Mouse (Mus musculus) frontal cortex, adult 2 months (tissue): Measurements from ENCODE around the gene Camk2b. TPM values are rescaled to one million over a fixed set of nuclear protein-coding genes. Genes with fewer than 3 reads are reported as not detected.

Experiments used
- DNase-seq, 2 experiments: peaks; one replicate each; pipeline ENCODE4 v3.0.0; 2022; ENCODE audit warnings: low spot score in 1 of 2; ENCODE audit errors: extremely low spot score in 1 of 2
- polyA plus RNA-seq: library from polyadenylated mRNA; depleted of rRNA; stranded (reverse); fragments of >200 nt; gene quantifications from 2 replicates; pipeline ENCODE4 v1.2.3, GENCODE M21; 2012

The Camk2b gene
- polyA plus RNA-seq, 1 experiment, result 594 TPM

DNA sequence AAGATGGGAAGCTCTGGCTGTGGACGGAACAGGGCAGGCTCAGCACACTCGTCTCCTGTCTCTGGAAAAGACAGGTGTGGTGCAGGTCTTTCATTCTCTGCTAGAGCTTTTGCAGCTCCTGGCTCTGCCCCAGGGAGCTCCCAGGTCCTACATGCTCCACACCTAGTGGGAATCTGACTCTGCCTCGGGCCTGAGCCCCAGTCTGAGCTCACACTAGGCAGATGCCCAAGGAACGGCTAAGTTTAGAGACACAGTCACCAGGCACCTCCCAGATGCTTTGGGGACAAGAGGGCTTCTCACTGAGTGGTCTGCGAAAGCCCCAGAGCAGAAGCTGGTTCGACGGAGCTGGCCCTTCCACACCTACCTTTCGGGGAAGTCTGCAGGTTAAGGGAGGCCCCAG is 12.8 kb downstream of the Camk2b start:
- DNase-seq, result no peak

DNA sequence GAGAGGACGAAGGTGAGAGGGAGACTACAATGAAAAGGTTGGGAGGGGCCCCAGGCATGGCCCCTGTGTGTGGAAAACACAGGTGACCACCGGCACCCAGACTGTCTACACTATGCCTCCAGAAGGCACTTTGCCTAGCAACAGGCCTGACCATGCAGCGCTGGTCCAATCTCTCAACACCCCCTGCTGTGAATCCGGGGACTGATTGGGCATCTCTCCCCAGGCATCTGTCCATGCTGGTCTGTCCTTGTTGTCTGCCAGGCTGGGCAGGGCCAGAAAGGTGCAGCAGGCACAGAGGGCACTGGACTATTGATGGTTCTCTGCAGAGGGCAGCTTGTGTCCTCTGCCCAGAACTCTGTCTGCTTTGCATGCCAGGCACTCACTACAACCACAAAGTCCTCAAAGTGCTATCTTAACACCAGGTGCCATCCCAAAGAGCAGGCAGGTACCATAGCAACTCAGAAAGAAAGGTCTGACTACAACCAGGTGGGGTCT is 16.0 kb downstream of the Camk2b start:
- no peak for DNase-seq

DNA sequence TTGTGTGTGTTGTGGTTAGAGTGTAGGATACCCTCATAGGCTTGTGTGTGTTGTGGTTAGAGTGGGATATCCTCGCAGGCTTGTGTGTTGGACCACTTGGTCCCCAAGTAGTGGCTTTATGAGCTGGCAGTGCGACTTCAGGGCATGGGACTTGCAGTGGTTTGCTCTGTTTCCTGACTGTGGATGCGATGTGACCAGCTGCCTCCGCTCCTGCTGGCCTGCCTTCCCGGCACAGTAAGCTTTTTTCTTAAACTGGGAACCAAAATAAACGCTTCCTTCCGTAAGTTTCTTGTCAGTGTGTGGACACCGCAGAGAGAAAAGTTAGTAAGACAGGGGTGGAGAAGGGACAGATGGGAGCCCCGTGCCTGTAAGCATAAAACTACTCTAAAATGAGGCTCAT is 18.0 kb downstream of the Camk2b start:
- no peak for DNase-seq

DNA sequence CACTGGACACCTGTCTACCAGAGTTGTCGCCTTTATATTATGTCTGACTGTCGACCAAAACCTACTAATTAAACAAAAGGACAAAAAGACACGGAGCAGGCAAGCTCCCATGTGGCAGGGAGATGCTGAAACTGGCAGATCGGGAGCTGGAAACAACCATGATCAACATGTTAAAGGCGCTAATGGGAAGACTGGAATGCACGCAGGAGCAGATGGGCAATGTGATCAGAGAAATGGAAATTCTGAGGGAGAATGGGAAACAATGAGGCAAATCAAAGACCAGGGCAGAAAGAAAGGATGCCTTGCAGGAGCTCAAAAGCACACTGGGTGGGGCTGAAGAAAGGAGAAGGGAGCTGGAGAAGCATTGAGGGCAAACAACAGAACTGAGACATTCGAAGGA is 27.2 kb downstream of the Camk2b start:
- DNase-seq, result no peak

DNA sequence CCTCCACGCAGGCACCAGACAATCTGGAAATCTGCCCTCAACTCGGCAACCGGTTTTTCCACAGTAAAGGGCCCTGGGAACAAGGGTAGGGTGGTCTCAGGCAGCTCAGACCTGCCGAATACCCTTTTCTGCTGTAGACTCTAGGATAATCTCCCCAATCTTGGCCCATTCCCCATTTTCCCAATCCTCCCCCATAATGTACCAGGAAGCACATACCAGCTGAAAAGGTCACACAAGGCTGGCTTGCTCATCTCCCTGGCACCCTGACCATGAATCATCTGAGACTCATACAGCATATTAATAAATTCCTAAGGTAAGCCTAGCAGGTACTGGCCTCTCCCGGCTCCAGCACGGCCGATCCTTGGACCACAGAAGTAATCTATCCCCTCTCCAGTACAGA is 28.5 kb downstream of the Camk2b start:
- no peak for DNase-seq

DNA sequence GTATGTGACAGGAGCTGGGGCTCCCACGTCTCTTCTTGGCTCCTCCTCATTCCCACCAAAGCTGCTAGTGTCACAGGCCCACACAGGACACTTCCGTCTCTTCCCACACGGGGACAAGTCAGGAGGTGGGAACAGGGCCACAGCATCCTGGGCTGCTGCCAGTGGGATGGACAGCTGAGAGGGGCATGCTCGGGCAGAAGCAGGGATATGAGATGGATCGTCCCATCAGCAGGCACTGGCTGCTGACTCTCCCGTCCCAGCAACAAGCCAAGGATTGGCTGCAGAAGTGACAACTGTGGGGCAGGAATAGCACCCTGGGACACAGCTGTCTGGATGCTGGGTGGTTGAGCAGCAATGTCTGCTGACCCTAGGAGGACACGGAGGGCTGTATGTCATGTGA is 29.0 kb downstream of the Camk2b start:
- DNase-seq, result no peak

DNA sequence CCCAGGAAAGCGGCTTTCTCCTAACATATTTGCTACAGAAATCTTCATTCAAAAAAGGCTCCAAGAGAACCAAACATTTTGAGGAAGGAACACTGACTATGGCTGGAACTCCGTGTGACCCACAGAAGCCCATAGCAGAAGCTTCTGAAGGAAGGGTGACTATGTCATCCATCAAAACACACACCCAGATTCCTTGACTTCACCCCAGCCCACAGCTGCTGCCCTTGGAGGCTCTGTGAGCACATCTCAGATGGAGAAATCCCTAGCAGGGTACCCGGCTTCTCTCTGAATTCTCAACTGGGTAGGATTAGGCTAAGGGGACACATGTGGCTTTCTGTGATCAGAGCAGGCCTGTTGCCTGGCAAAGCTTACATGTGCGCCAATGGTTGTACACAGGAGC is 29.7 kb downstream of the Camk2b start:
- no peak for DNase-seq

DNA sequence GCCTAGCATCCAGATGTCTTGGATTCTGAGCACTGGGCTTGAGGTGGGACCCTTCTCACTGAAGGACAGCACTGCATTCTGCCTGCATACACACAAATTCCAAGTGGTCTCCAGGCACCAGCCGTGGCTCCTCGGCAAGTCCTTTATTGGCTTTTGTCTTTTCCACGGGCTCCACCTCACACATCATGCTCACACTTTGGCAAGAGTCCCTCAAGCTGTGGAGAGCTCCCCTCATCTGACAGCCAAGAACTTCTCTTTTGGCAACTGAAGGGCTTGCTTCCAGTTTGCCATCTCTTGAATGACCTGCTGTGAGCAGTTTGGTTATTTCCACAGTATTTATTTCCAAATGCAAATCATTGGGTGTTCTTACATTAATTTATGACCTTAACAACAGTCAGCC is 30.6 kb downstream of the Camk2b start:
- no peak for DNase-seq

DNA sequence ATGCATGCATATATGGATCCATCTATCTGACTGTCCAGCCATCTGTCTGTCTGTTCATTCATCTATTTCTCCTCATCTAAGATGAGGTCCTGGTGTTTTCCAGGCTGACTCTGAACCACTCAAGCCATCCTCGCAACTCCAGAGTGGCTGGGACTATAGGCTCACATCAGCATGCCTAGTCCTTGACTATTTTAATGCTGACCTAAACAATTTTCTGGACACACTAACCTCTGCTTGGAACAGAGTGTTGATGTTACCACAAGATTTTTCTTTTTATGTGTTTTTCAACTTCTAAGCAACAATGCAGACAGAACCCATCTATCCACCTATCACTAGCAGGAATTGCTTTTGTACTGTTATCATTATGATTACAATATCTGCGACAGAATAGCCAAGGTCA is 31.4 kb downstream of the Camk2b start:
- no peak for DNase-seq

DNA sequence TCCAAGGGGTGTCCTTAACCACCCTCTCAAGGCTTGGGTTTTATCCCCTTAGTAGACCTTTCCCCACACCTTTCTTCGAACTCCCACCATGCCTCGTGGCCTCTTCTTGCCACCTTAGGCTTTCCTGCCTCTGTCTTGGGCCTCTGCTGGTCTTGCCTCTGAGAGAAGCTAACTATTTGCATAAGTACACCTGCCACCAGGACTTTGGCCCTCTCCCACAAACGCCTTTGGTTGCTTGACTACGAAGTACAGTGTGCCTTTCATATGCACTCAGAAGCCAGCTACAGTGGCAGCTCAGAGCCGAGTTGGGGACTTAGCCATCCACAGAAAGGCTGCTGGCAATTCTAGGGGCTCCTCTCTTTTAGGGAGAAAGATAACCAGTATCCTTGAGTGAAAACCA is 32.4 kb downstream of the Camk2b start:
- no peak for DNase-seq

DNA sequence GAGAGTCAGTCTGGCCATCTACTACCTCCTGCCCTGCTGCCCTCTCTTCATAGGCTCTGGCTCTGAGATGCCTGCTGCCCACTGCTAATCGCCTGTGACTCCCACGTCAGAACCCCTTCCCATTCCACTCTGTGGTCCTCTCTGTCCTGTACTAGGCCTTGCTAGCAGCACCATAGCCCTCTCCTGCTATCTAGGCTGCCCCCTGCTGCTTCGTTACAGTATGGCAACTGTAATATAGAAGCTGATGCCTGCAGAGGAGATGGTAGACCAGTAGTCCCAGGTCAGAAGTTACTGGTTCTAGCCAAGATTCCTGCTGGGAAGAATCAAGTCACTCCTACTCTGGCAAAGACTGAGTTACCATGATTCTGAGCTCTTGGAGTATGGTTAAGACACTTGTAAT is 33.0 kb downstream of the Camk2b start:
- DNase-seq, result peak in 1 of 2 experiments; percentile 81

DNA sequence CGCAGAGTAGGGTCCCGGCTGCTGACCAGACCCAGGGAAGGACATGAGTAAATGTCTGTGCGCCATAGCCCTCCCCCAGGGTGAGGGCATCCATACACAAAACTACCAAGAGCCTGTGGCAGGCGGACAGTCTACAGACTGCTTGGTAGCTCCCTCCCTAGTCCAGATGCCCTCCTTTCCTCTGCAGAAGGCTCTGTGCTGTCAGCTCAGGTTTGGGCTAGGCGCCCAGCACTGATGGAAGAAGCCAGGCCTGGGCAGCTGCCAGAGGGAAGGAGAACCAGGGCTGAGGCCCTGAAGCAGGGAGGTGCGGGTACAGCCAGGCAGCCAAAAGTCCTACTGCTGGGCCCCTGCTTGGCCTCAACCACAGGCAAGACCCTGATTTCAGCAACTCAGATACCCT is 35.5 kb downstream of the Camk2b start:
- peak in 1 of 2 experiments; percentile 89 for DNase-seq

DNA sequence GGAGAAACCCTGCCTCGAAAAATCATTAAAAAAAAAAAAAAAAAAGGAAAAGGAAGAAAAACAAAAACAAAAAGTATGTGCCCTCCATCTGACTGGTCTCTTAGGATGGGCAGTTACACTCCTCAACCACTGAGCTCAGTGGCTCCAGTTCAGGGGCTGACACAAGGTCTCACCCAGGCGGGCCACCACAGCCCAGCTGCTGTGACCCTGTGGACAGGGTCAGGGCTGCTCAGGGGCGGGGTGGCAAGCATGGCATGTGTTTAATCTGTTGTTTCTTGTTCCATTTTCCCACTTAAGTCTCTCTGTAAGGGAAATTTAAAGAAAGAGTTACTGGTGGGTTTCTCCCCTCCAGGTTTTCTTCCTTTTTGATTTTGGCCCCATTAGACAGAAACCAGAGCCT is 36.4 kb downstream of the Camk2b start:
- DNase-seq, result no peak

DNA sequence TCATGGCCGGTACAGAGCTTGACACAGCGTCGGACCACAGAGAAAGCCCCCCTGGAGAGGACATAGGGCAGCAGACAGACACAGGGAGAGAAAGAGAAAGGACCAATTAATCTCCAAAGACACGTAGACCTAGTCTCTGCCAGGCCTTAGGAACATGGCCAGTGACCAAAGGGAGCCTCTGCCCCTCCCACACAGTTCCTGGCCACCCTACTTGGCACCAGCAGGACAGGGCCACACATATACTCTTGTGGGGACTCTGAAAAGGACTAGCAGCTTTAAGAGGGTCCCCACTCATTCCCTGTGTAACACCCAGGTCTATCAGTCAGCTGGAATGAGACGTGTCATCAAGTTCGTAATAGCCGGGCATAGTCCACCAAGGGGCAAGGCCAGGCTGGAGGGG is 37.3 kb downstream of the Camk2b start:
- DNase-seq, result no peak

DNA sequence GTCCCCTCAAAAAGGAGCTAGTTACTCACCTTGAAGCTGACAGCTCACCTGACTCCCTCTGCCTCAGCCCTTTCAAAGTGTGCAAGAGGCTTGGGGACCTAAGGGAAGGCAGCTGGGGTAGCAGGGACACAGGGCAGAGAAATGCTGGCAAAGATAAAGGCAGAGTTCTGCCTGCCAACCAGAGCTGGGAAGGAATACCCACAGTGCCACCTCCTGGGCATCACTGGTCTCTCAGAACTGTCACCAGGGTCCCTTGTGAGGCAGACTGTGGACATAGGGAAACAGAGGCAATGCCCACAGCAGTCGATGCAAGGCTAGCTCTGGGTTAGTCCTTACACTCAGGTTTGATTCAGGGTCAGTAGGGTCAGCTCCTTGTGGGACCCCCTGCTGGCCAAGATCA is 39.8 kb downstream of the Camk2b start:
- DNase-seq, result peak in 1 of 2 experiments; percentile 78

DNA sequence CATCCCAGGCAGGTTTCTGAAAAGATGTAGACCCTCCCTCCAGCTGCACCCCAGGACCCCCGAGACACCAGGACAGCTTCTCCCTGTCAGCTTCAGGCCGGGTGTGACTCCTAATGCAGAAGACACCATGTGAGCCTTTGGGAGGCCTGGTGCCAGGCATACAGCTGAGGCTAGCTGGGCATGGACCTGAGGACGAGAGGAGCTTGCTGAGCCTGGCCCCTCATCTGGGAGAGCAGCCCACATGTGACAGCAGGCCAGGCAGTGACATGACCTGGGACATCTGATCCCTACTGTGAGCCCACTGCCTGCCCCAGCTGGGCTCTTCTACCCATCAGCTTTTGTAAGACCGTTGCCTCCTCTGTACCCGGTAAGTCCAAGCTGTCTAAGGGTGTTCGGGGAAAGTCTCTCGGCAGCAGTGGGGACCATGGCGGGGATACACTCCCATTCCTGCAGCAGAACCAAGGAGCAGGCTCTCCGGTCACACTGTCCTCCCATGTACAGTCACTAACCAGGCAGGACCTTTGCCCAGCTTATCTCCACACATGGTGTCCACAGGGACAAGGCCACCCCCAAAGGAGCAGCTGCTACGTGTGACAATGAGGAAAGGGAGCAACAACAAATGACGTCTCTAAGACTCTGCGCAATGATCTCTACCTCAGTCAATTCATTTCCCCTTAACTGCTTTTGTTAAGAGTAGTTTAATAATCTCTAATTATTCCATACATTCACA is 41.1 kb downstream of the Camk2b start:
- no peak for DNase-seq

DNA sequence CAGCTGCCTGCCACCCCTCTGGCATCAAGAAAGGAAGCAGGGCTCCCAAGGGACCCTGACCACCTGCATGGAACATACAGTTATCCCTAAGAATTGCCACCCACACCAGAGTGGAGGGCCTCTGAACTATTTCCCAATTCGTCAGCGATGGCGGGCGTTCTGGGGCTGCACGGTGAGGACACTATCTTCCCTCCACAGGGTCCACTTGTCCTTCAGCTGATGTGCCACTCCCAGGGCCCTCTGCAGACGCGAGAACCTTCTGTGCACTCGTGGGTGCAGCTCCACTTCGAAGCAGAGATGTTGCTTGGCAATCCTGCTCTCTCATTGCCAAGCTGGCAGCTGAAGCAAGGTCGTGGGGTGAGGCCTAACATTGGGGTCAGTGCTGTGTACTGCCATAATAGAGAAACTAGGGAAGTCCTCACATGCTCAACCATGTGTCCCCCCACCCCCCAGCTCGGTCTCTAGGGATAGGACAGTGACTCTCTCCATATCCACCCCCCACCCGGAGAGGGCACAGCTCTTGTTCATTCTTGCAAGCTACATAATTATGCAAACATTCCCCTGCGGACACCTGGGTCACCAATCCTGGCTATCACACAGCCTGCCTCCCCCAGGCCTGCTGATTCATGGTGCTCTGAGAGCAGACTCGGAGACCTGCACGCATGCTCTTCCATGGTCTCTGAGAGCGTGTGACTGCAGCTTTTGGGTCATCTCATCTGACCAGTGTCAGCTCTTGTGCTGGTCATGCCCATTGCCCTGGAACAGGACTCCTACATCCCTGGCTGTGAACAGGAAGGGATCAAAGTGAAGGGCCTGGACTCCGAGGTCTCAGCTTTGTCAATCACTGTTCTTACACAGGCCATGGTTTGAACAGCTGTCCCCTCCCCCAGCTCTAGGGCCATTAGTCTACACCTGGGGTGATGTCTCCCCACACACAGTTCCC is 45.0 kb downstream of the Camk2b start:
- no peak for DNase-seq

DNA sequence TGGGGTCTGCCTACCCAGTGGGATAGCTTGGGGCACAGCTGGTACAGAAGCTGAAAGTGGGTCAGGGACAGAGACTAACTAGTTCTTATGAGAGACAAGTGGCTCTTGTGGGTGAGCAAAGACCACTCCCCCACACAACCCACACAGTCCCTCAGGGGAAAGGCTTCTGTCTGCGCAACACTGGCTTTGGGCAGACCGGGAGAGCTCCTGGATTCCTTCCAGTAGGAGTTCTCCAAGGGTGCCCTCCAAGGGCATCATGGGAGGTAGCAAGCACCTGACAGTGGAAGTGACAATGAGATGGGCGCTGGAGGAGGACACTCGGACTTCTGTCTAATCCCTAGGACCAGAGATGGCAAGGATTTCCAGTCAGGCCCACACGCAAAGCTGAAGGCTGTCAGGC is 45.8 kb downstream of the Camk2b start:
- DNase-seq, result no peak

DNA sequence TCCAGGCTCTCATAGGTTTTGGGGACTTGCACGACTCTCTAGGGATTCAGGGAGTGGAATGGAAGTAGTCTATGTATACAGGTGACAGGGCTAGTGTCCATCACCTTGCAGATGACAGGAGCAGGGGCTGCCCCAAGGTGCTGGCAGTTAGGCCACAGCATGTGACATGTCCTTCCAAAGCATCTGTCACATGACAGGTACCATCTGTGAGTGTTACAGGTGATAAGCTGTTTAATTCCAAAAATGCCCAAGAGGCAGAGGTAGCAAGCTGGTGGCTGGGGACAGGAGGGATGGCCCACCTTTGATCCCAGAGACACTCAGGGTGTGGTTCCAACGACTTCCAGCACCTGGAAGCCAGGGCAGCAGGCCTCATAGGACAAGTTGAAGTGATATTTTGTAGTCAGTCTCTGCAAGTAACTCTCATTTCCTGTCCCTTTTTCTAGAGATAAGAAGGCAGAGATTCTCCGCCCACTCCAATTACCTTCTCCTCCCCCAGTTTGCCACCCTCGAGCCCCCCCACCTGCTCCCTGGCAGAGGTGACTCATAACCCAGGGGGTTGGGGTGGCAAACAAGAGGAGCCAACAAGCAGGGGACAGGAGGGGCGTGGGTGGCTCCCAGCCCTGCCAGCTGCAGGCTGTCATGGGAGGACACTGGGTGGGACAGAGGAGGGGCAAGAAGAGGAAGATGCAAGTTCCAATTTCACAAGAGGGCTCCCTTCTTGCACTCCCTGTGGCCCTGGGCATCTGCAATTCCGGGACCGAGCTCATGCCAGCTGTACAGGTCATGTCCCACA is 47.7 kb downstream of the Camk2b start:
- DNase-seq, result peak; percentile 70 to 78

DNA sequence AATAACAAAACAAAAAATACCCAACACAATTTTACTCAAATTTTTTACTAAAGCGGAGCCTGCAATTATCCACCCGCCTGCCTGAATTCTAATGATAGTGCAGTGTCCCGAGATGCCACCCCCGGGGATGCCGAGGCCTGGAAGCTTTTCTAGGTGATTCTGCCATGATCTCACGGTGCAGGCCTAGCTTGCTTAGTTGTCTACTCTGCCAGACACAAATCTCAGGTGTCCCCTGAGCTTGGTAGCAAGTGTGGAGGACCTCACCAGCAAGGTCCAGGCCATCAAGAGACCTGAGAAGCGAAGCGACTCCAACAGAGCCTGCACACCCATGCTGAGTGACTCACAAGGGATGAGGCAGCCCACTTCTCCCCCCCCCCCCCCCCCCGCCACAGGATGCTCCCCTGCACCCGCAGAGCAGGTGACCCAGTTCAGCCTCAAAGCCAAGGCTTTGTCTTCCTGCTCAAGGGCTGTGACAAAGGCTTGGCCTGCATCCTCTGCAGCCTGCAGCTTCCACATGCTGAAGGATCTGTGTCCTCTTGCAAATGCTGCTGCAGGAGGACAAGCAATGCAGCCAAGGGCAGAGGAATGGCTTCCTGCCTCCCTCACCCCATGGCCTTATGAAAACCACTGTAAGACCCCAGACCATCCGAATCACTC is 48.5 kb downstream of the Camk2b start:
- no peak for DNase-seq
